Mouse (Mus musculus) adrenal gland, adult 18-20 months (tissue): Measurements from ENCODE around the gene Cops7a. TPM values are rescaled to one million over a fixed set of nuclear protein-coding genes. Genes with fewer than 3 reads are reported as not detected.

ENCODE experiments used
- DNase-seq, 2 experiments: peaks; one replicate each; pipeline ENCODE4 v3.0.0; 2021 to 2022; ENCODE audit warnings: low spot score in 2 of 2
- total RNA-seq, 2 experiments: library from RNA; stranded (reverse); gene quantifications; 1 replicate in 1 of 2; 2 replicates in 1 of 2; pipeline ENCODE4 v1.2.3; 2021

Cops7a gene
- total RNA-seq, 2 experiments from 2014 or later: 112 to 141 TPM

- DNase-seq: peak in 1 of 2 experiments; percentile 16
These were observed 4.3 kb downstream of the Cops7a start for GRCm38 (mm10) chr6:124961021-124961420.

- DNase-seq: no peak
These were observed 5.4 kb downstream of the Cops7a start for GRCm38 (mm10) chr6:124959960-124960359.

GRCm38 (mm10) chr6:124958127-124958526 lies 7.2 kb downstream of the Cops7a start:
- no peak for DNase-seq

GRCm38 (mm10) chr6:124955212-124955611 lies 10.1 kb downstream of the Cops7a start:
- no peak for DNase-seq

- DNase-seq: no peak
These were observed 11.2 kb downstream of the Cops7a start for GRCm38 (mm10) chr6:124953991-124954715.

- DNase-seq: no peak
These were observed 21.8 kb downstream of the Cops7a start for GRCm38 (mm10) chr6:124943526-124943925.

- DNase-seq: no peak
These were observed 23.7 kb downstream of the Cops7a start for GRCm38 (mm10) chr6:124941679-124942078.

- DNase-seq: no peak
These were observed 26.8 kb downstream of the Cops7a start for GRCm38 (mm10) chr6:124938554-124938953.

GRCm38 (mm10) chr6:124937493-124937892 lies 27.8 kb downstream of the Cops7a start:
- no peak for DNase-seq

GRCm38 (mm10) chr6:124936681-124937080 lies 28.7 kb downstream of the Cops7a start:
- no peak for DNase-seq

GRCm38 (mm10) chr6:124934670-124935069 lies 30.7 kb downstream of the Cops7a start:
- no peak for DNase-seq

GRCm38 (mm10) chr6:124933127-124933526 lies 32.2 kb downstream of the Cops7a start:
- no peak for DNase-seq

GRCm38 (mm10) chr6:124932314-124932695 lies 33.0 kb downstream of the Cops7a start:
- no peak for DNase-seq

GRCm38 (mm10) chr6:124931525-124932313 lies 33.6 kb downstream of the Cops7a start:
- peak in 1 of 2 experiments; percentile 33 for DNase-seq

- DNase-seq: peak; percentile 99
These were observed 34.4 kb downstream of the Cops7a start, which contains the start of gene Mlf2 for GRCm38 (mm10) chr6:124930754-124931524. TSS of gene Mlf2 (plus strand) at chr6:124931386.

GRCm38 (mm10) chr6:124930231-124930630 lies 35.1 kb downstream of the Cops7a start:
- no peak for DNase-seq

GRCm38 (mm10) chr6:124925941-124926340 lies 39.4 kb downstream of the Cops7a start:
- peak in 1 of 2 experiments; percentile 36 for DNase-seq

- DNase-seq: peak in 1 of 2 experiments; percentile 3
These were observed 40.1 kb downstream of the Cops7a start for GRCm38 (mm10) chr6:124925173-124925793.

GRCm38 (mm10) chr6:124921539-124921938 lies 43.8 kb downstream of the Cops7a start:
- no peak for DNase-seq

- DNase-seq: no peak
These were observed 44.8 kb downstream of the Cops7a start for GRCm38 (mm10) chr6:124920318-124921085.
